Mouse (Mus musculus) thymus, postnatal 10 days (tissue): ENCODE measurements at regions not wholly inside any gene's neighbourhood (a gene's known extent, or its start where the extent isn't known, plus 50 kb on each side); places are given as distances from the start of the nearest gene placed in this dataset.
"Not testable (repeated sequence)": the region's sequence is repeated elsewhere in the genome, so short reads cannot be mapped to it uniquely, and the experiment has no call there.

Experiments
- DNase-seq, 2 experiments: peaks; one replicate each; pipeline ENCODE4 v3.0.0; 2021; ENCODE audit warnings: low spot score in 2 of 2

DNA sequence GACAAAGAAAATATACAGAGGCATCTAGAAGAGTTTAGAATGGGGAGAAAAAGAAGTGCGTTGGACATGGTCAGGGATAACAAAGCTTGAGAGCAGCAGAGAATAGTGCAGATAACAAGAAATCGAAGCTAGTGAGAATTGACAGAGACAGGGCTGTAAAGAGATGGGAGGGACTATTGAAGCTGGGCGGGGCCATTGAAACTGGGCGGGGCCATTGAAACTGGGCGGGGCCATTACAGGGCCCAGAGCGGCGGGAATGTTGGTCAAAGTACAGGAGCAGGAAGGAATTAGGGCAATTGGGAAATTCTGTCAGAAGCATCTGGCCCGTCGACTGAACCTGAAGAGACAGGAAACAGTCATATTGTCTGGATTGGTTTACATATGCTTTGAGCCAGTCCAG is 243.3 kb upstream of the Srek1ip1 start:
- no peak for DNase-seq

DNA sequence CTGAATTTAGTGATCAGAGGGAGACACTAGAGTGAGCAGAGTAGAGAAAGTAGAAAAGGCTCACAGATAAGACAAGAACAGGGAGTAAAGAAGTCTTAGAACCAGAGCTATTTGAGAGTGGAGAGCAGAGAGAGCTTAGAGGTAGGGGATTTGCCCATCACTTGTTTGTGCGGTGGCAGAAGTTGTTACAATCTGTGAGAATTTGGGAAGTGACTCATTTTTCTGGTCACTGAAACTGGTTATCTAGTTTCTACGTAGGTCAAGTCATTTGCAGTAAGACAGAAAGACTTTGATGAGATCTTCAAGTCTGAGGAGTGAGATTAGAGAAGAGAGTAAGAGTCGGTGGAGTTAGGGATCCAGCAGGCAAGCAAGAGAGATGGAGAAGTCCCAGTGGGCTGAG is 239.0 kb upstream of the Srek1ip1 start:
- DNase-seq: no peak

DNA sequence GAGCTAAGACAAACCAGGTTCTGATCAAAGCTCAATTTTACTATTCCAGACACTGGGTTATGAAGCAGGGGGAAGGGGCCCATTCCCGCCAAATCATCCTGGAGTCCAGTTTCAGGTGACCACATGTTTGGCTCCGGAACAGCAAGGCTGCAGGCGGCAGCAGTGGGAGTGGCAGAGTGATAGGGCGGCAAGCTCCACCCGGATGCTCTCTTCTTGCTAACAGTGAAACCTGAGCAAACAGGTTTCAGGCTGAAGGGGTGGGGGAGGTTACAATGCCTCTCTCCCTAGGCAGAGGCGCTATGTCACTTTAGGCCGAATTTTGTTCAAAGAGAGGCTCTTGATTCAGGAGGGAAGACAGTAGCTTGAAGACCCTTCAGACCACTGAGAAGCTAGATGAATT is 235.7 kb upstream of the Srek1ip1 start:
- DNase-seq: not testable (repeated sequence)

DNA sequence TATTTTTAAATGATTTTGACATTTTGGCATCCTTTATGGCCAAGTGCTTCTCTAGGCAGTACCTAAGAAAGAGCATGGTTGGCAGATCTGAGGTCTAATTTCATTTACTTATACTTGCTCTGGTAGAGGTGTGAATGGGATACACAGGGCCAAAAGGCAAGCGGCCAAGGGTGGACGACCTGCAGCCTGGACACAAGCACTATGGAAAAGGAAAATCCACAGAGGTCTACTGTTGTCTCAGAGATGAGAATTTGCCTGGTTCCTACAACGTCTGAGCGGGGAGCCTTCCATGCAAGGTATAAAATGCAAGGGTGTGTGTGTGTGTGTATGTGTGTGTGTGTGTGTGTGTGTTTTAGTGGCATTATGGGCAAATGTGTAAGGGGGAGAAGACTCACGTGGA is 232.4 kb upstream of the Srek1ip1 start:
- DNase-seq: no peak

DNA sequence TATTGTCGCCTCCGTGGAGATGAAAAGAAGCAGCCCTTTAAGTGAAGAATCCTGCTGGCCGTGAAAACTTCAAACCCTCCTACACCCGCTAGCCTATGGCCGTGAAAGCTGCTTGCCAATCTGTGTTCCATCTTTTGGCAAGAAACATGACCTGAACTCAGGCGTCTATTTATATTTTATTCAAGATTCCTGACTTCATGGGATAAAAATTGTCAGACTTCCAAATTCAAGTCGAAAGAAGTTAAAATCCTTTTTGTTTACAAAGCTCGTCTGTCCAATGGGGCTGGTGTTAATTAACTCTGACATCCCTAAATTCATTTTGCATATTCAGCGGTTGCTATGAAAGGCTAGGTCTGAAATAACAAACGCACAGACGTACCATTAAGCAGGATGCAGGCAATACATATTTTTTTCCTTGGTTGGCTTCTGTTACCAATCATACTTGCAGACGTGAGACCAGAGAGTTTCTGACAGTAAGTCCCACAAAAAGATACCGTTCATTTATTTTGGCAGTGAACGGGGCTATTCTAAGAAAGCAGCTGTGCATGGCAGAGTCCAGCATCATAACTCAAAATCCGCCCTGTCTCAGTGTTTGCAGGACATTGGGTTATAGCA is 231.7 kb upstream of the Srek1ip1 start:
- DNase-seq: no peak

DNA sequence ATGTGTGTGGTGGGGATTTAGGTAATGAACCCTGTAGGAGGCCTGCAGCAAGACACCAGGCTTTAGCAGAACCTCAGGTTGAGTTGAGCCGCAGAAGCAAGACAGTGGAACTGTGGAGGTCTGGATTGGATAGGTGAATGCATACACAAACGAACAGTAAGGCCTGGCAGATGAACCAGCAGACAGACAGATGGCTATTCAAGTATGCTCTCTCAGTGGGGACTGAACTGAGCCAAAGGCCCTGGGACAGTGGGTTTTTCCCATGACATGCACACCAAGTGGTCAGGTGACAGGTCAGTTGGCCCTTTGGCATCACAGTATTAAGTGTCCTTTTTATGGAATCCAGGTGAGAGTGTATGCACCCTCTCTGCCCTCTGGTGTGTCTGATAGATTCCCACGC is 229.7 kb upstream of the Srek1ip1 start:
- DNase-seq: no peak

DNA sequence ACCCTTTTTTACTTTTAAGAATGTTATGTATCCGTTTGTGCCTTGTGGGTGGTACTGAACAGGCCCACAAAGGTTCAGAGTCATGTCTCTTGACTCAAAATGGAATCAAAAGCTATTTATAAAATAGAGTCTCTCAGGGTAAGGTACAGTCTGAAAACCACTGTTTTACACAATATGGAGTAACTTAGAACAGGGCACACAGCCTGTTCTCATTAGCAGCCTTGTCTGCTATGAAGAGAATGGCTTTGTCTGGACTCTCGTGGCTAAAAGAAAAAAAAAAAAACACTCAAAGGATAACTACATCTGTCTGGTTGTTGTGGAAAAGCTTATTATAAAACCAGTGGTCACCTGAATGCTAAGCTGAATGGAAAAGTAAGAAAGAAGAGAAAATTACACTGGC is 229.3 kb upstream of the Srek1ip1 start:
- no peak for DNase-seq

DNA sequence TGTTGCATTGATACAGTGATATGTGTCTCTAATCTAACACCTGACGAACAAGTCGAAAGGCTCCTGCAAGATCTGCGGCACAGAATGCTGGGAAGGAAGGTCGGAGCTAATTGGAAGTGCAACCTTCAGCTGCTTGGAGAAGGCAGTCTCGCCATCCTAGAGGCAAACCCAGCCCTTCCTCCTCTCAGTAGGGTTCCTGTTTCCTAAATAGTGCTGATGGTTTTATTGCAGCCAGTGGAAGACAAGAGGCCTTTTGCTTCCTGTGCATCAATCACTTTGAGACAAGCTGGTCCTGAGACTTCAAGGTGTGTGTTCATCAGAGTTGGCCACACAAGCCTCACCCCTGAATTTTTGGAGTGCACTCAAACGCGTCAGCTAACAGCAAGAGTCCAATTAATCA is 228.4 kb upstream of the Srek1ip1 start:
- no peak for DNase-seq

DNA sequence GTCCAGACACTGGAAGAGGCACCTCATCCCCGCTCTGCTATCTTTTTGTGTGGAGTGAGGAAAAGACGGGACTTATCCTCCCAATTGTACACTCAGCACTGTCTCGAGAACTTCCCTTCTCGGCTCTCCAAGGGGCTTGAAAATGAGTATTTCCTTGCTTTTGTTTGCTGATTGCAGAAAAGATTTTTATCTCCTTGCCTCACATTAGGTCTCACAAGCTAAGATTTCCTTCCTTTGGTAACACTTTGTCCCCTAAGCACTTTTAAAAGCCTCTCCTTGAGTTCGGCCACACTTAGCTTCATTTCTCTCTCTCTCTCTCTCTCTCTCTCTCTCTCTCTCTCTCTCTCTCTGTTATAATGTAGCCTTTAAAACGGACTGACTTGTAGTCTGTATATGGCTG is 222.5 kb upstream of the Srek1ip1 start:
- DNase-seq: no peak

DNA sequence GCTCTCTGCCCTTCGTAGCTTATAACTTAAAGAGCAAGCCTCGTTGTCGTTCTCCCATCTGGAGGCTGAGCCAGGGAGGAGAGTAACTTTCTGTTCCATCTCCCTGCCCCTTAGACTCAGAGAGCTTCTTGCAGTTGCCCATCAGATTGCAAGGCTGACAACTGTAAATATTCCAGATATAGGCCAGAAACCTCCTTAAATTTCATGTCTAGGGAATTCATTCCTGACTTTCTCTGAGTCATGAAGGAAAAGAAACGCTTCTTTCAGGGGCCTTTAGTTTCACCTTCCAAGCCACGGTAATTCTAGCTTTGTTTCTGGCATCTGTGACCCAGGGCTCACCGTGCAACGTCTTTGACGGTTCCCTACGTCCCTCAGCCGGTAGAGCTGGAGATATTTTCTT is 220.0 kb upstream of the Srek1ip1 start:
- no peak for DNase-seq

DNA sequence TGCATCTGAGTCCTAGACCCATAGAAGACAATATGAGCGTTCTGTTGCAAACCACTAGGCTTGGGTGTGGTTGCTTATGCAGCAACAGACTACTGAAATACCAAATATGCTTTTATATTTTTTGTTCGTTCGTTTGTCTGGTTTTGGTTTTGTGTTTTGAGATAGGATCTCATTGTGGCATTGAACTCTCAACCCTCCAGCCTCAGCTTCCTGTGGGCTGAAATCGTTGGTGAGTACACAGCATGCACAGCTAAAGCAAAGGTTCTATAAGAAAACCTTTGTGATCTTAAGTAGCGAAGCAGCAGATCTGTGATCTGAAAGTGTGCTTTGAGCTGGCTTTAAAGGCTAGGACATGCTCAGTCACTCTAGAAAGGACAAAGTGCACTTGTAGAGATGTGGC is 217.9 kb upstream of the Srek1ip1 start:
- DNase-seq: peak in 1 of 2 experiments; percentile 6

DNA sequence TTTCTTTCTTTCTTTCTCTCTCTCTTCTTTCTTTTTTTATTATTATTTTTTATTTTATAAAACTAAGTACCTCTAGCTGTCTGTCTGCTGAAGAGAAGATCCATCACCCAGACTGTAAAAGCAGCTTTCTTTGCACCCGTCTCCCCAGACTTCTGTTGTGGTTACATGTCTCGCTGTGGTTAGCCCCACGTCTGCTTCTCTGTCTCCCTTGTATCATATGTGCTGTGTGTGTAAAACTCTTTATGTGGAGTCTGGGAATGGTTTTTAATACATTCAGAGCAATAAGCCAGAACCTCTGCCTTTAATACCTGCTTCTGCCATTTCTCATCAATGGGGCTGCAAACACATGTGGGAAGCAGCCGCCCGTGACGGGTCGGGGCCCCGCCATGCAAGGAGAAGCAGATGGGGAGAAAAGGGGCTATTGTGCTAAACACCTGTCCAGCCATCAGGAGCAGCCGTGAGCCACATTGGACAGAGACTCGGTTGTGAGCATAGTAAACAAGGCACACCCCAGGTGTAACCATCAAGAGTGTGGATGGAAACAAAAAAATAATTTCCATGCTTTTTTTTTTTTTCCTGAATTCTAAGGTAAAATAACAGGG is 216.0 kb upstream of the Srek1ip1 start:
- DNase-seq: peak in 1 of 2 experiments; percentile 11

DNA sequence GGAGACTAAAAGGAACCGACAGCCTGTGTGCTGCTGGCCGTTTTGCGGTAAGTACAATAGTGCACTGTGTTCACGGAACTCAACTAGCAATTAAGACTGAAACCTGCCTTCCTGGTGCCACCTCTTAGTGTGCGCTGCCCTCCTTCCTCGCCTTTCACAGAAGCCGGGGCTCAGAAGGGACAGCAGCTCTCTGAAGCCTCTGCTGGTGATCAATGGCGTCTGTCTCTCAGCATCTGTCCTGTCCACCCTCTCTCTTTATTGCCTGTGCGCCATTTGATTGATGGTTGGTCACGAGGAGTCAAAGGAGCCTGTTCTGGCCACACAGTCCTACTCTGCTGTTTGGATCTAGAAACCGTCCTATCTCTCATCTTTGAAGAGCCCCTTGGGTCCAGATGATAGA is 214.4 kb upstream of the Srek1ip1 start:
- DNase-seq: no peak

DNA sequence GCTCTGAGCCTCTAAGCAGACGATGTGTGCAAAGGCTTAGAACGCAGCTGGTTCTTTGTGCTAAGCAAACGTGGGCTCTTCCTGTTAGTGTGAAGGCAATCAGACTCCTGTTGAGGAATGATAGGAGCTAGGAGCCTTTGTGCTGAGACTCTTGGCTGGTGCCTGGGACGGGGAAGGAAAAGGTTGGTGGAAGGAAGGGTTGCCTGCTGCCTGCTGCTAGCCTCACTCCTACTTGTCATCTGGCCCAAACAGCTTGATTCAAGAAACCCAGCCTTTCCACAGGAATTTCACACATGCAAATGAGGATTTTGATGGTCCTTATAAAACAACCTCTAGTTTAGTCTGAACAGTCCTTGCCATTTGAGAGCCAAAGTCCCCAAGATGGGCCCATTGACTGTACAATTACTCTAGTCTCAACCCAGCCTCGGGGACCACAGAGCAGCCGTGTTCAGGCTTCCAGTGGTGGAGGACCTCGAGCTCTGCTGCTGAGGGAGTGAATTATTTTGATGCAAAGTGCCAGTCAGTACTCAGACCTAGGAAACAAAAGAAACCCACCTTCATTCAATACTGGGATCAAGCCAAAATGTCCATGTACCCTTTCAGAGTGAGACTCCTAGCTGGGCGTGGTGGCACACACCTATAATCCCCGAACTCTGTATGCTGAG is 211.5 kb upstream of the Srek1ip1 start:
- DNase-seq: no peak
